Mouse (Mus musculus) thymus, postnatal 4 days (tissue): Measurements from ENCODE around the gene Tdp1.
"Not testable (repeated sequence)": the region's sequence is repeated elsewhere in the genome, so short reads cannot be mapped to it uniquely, and the experiment has no call there.

Experiments used
- DNase-seq: peaks from one replicate; pipeline ENCODE4 v3.0.0; 2021

Gene Tdp1

GRCm38 (mm10) chr12:99959930-99960329 lies 75.6 kb downstream of the Tdp1 start:
- no peak for DNase-seq

- no peak for DNase-seq
Observed at GRCm38 (mm10) chr12:99960675-99961074, 76.4 kb downstream of the Tdp1 start.

DNA sequence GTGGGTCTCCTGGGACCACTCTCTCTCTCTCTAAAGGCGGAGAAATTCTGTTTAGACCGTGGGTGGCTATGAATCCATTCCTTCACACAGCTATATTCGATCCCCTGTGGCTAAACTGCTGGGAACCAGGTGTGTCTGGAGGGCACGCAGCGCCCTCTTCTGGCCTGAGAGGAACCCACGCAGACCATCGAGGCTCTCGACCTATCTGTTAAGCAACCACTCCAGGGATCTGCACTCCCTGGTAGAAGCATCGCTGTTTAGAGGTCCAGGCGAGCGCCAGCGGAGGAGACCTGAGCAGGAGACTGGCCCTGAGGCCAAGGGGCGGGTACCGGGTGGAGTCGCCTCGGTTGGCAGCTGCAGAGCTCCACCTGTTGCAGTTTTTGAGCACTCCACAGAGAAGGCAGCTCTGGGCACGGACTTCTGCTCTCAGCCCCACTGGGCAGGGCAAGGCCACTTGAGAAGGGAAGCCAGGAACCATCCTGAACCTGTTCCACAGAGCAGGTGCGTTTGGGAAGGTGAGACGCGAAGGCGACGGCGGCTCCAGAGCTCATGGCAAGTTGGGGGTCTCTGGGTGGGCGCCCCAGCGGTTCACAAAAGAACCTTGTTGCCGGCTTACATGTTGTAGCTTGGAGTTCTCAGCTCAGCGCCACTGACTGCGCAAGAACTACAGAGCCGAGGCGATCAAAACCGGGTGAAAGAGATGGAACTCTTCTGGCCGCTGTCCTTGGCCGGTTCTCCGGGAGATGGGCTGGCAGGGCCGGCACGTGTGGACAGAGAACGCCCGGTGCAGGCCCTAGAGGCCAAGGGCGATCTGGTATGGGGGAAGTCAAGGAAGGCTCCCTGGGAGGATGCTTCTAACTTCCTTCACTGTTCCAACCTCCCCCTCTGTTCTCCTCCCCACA lies 80.2 kb downstream of the Tdp1 start, which contains the start of gene Kcnk13:
Gene Kcnk13, plus strand, starts transcription at position 199 of the 902 bp plus-strand sequence.
- peak; percentile 78 for DNase-seq

GRCm38 (mm10) chr12:99965203-99966115 lies 81.1 kb downstream of the Tdp1 start:
- peak; percentile 35 for DNase-seq

DNA sequence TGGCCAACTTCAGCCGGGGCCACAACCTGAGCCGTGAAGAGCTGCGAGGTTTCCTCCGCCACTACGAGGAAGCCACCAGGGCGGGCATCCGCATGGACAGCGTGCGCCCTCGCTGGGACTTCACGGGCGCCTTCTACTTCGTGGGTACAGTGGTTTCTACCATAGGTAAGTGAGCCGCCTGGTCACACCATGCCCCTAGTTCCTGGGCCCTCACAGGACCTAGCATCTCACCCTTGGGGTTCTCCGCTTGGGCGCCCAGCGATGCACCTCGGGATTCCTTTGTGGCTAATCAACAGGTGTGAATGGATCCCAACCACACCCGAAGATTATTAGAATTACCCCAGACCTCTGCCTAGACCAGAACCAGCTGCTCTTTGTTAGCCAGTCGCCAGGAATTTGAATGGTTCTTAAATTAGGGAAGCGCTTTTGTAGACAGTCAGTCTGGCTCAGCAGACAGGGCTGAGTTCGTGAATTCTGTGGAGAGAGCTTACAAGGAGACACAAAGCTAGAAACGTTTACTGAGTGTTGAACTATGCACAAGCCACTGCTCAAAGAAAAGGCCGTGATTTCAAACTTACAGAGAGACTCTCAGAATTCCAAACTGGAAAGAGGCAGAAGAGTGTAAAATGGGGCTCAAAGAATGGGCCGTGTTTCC lies 81.9 kb downstream of the Tdp1 start:
- DNase-seq = no peak

- DNase-seq = peak; percentile 24
Observed at GRCm38 (mm10) chr12:99966881-99967363, 82.6 kb downstream of the Tdp1 start.

DNA sequence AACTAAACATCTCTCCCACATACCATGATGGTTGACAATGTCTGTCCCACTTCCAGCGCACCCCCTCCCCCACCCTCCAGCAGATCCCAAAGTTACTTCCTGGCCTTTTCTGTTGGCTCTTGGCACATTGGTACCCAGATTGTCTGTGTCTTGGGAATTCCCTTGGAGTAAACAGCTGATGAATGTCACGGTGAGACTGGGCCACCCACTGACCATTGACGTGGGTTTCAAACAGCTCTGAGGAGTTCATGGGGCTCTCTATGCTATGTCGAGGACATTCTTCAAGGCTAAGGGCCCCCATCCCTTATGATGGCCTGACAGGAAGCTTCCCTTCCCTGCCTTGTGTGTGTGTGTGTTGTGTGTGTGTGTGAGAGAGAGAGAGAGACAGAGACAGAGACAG lies 85.6 kb downstream of the Tdp1 start:
- DNase-seq = no peak

- not testable (repeated sequence) for DNase-seq
Observed at GRCm38 (mm10) chr12:99971205-99971894, 87.0 kb downstream of the Tdp1 start.

GRCm38 (mm10) chr12:99972825-99973224 lies 88.5 kb downstream of the Tdp1 start:
- no peak for DNase-seq

DNA sequence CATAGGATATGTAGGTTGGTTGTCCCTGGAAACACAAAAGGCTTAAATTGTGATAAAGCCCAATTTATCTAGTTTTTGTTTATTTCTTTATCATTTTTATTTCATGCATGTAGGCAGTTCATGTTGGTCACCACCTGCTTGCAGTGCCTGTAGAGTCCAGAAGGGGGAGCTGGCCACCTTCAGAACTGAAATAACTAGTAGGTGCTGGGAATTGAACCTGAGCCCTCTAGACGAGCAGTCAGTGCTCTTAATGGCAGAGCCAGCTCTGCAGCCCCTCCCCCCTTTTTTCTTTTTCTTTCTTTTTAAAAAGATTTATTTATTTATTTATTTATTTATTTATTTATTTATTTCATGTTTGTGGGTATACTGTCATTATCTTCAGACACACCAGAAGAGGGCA lies 89.3 kb downstream of the Tdp1 start:
- peak; percentile 30 for DNase-seq

- no peak for DNase-seq
Observed at GRCm38 (mm10) chr12:99979541-99979940, 95.2 kb downstream of the Tdp1 start.

GRCm38 (mm10) chr12:99986797-99987196 lies 102.5 kb downstream of the Tdp1 start:
- no peak for DNase-seq

GRCm38 (mm10) chr12:99988144-99988543 lies 103.8 kb downstream of the Tdp1 start:
- DNase-seq = no peak

DNA sequence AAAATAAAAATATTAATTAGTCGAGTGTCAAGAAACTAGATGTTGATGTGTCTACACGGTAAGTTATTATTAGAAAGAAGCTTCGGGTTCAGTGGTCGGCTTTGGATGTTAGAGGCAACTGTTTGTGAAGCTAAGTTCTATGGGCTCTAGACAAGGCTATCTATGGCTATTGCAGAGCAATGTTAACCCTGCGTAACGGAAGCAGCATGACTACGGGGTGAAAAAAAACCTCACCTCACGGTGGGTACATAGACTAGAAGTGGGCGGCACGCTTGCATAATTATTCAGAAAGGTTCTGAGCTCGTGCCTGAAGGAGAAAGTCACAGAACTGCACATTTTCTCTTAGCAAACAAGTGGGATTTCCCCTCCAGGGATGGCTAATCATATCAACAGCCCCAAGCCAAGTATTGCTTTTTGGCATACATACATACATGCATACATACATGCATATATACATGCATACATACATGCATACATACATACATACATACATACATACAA lies 108.1 kb downstream of the Tdp1 start:
- DNase-seq = no peak

GRCm38 (mm10) chr12:99993146-99993890 lies 109.0 kb downstream of the Tdp1 start:
- DNase-seq = no peak

- no peak for DNase-seq
Observed at GRCm38 (mm10) chr12:99995951-99996350, 111.6 kb downstream of the Tdp1 start.

- no peak for DNase-seq
Observed at GRCm38 (mm10) chr12:99999726-100000125, 115.4 kb downstream of the Tdp1 start.

GRCm38 (mm10) chr12:100000381-100000780 lies 116.1 kb downstream of the Tdp1 start:
- DNase-seq = no peak

DNA sequence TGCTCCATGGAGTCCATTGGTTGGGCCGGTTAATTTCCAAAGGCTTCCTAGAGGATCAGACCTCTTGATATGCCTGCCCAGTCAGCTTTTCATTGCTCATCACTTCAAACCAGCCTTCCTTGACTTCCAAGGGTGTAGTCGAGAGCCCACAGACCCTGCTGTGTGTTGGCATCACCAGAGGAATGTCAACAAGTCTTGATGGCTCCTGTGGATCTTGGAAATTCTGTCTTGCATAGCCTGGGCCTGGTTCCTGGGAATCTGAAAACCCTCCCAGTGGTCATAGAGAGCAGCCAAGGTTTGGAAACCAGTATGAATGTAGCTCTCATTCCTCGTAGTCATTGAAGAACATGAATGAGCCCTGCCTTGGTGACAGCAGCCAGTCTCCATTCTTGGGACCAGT lies 116.9 kb downstream of the Tdp1 start:
- no peak for DNase-seq

DNA sequence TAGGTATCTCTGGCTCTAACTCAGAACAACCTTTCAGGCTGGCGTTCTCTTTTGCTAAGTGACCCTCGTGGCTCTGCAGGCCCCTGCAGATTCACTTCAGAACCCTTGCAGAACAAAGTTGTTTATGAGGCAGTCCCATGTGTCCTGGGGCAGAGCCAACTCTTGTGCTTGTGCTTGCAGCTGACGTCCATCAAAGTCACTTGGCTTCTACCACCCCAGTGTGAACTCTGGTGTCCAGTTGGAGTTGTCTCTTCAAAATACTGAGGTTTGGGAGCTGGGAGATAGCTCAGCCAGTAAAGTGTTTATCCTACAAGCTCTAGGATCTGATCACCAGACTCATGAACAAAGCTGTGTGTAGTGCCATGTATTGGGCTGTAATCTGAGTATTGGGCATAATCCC lies 117.6 kb downstream of the Tdp1 start:
- DNase-seq = no peak

DNA sequence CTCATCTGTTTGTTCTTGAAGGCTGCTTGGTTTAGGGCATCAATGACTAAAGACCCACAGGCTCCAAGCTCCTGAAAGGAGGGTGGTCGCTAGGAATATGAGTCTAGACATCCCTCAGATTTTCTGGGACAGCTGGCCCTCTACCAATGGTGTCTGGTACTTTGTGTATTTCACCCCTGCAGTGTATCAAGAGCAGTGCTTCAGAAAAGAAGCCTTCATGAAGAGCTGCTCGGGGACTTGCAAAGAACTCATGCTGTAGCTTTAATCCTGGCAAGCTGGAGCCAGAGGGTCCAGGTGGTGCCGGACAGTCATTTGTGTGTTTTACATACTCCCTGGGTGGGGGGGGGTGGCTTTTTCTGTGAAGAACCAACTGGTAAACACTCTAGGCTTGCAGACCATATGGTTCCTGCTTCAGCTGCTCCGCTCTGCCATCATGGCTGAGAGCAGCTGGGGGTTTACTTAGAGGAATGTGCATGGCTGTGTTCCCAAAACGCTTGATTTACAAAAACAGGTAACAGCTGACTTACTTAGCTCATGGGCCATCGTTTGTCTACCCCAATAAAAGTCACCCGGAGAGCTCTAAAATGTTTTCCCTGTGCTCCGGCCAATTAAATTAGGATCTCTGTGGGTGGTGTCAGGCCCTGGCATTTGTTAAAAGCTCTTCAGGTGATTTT lies 118.7 kb downstream of the Tdp1 start:
- no peak for DNase-seq
